Mouse (Mus musculus) embryo, embryonic 9.5 days (tissue): ENCODE measurements at regions not wholly inside any gene's neighbourhood (a gene's known extent, or its start where the extent isn't known, plus 50 kb on each side); places are given as distances from the start of the nearest gene placed in this dataset.

ENCODE experiments used
- DNase-seq: peaks from one replicate; pipeline ENCODE4 v3.0.0-alpha.2; 2017; ENCODE audit errors: extremely low spot score

- no peak for DNase-seq
Measured at GRCm38 (mm10) chr7:40670401-40670800, 227.7 kb upstream of the Vstm2b start.

DNA sequence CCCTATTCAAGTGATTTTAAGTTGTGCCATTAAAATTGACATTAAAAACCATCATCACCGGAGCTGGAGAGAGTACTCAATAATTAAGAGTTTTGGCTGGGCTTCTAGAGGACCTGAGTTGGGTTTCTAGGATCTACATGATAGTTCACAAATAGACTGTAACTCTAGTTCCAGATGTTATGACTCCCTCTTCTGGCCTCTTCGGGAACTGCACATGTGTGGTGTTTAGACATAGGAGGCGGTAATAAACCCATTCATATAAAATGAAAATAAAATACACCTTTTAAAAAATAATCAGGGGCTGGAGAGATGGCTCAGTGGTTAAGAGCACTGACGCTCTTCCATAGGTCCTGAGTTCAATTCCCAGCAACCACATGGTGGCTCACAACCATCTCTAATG, 227.1 kb upstream of the Vstm2b start:
- DNase-seq = no peak

DNA sequence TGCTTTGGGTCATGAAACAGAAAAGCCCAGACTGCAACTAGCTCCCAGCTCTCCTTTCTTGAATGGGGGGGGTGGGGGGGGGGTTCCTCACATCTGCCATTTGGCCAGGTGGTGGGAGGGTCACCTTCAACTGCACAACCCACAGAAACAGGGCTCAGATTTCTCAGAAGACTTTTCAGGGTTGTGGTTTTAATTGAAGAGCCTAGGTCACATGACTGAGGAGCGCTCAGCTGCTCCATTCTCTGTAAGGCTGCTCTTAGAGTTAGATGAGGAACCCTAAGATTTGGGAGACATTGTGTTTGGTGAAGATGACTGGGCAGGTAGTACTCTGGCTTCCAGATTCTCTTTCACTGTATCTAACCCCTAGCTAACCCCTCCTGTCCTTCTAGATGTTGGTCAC, 225.8 kb upstream of the Vstm2b start:
- no peak for DNase-seq

DNA sequence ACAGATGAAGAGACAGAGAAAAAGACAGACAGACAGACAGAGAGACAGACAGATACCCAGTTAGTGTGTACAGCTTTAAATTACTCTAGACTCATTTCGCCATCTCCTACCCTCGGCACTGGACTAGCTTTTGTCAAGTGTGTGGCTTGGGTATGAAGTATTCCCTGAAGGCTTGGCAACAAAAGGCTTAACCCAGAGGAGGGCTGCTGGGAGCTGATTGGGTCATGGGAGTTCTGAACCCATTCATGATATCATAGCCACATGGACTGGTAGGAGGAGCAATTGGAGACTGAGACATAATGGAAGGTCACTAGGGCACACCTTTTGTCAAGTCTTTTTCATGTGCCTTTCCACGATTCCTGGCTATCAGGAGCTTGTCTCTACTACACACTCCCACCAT, 223.7 kb upstream of the Vstm2b start:
- DNase-seq = no peak

DNA sequence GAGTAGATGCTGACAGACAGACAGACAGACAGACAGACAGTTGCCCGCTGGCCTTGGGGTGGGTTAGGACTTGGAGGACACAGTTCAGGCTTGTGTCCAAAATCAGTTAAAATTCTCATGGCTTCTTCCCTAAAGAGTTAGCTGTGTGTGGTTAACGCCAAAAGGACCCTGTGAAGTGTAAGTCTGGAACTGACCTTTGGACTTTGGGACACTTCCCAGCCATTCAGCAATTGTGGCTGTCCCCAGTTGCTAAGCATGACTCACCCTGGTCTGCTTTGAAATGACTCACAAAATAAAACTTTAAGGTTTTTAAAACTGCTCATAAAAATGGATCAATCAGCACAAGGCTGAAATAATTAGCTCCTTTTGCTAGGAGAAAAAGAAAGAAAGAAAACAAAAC, 220.5 kb upstream of the Vstm2b start:
- no peak for DNase-seq

GRCm38 (mm10) chr7:40680567-40680966, 217.6 kb upstream of the Vstm2b start:
- DNase-seq = no peak

DNA sequence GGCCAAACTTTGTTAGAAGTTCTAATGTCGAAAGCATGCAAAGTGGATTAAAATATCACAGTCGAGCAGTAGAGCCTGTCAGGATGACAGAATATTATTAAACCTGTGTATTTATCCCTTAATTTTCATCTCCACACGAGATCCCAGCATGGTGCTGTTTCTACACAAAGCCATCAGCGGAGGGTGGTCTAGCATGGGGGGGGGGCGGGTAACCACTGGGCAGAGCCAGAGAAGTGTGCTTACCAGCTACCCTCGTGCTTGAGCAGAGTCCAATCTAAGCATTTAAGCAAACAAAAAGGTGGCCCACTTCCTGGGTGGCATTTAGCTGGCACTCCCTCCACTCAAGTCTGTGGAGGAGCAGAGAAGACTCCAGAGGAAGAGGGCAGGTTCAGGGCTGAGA, 217.1 kb upstream of the Vstm2b start:
- DNase-seq = no peak

GRCm38 (mm10) chr7:40683176-40683575, 215.0 kb upstream of the Vstm2b start:
- DNase-seq = no peak

DNA sequence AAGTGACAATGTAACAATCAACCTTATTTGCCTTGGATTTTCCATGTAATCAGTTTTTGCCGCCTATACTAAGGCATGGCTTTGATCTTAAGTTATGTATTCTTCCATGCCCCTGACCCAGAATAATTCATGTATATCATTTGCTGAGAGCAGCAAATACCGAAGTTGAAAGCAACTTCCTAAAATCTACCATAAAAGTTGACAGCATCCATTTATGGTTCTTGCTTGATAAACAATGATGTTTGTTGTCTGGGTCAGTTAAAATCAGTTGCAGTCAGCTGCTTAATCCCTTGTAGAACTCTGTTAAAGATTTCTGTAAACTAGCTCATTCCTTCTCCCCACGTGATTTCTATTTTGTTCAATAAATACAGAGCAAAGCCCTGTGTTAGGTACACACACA, 214.5 kb upstream of the Vstm2b start:
- no peak for DNase-seq

DNA sequence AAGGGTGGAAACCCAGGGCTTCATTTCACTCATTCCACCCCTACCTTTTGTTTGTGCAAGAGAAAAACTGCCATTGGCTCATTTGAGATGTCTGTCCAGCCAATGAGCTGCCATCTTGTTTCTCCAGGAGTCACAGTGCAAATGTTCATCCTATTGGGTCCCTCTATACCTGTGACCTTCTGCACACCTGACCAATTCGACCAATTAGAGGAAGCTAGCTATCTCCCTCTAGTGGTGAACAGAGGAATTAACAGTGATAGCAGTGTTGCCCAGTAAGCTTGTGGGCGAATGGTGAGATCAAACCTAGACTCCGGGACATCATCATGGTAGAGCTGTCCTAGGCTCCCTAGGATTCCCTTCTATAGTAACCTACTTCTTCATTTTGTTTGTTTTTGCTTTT, 211.1 kb upstream of the Vstm2b start:
- DNase-seq = no peak

- DNase-seq = no peak
Measured at GRCm38 (mm10) chr7:40688546-40688945, 209.6 kb upstream of the Vstm2b start.

DNA sequence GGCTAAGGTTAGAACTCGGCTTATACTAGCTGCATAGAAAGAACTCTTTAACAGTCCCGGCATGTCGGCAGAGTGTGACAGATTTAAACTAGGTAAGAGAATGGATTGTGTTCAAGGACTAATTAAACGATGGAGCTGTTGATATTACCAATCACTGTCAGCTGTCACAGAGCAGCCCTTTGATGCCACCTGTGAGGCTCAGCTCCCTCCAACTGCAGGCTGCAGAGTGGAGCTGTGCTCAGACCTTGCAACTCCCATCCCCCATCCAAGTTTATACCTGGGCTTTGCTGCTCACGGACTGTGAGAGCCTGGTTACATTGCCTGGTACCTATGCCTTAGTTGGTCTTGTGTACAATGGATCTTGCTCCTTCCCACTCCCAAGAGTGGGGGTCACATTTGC, 204.4 kb upstream of the Vstm2b start:
- DNase-seq = no peak

- DNase-seq = no peak
Measured at GRCm38 (mm10) chr7:40697551-40697950, 200.6 kb upstream of the Vstm2b start.

- DNase-seq = no peak
Measured at GRCm38 (mm10) chr7:40698309-40698708, 199.8 kb upstream of the Vstm2b start.

DNA sequence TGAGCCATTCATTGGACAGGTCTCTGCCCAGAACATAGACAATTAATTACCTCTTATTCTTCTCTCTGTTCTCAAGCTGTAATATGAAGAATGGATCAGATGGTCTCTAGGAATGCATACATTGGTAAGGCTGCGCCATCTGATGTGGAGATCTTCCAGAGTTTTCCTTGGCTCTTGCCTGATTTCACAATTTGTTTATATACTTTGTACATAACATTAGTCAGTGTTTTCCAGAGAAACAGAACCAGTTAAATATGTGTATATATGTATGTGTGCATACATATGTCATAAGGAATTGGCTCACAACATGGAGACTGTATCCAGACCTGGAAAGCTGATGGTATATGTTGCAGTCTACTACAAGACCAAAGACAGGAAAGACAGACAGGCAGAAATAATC, 198.5 kb upstream of the Vstm2b start:
- DNase-seq = no peak

DNA sequence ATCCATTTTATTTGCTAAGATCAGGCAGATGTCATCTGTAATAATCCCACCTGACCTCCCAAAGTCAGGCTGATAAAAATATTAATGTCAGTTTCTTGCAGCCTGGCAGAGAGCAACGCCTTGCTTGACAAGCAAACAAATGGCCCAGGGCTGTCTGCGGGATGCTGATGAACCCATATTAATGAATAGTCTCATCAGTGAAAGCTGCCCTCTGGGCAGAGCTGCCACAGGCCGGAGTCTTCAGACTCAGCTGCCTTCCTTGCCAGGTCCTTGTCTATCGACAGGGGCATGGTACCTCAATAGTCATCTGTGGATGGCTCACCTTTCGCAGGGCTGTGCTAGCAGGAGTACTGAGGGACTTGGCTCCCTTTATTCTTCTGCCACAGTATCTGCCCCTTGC, 197.5 kb upstream of the Vstm2b start:
- DNase-seq = no peak

DNA sequence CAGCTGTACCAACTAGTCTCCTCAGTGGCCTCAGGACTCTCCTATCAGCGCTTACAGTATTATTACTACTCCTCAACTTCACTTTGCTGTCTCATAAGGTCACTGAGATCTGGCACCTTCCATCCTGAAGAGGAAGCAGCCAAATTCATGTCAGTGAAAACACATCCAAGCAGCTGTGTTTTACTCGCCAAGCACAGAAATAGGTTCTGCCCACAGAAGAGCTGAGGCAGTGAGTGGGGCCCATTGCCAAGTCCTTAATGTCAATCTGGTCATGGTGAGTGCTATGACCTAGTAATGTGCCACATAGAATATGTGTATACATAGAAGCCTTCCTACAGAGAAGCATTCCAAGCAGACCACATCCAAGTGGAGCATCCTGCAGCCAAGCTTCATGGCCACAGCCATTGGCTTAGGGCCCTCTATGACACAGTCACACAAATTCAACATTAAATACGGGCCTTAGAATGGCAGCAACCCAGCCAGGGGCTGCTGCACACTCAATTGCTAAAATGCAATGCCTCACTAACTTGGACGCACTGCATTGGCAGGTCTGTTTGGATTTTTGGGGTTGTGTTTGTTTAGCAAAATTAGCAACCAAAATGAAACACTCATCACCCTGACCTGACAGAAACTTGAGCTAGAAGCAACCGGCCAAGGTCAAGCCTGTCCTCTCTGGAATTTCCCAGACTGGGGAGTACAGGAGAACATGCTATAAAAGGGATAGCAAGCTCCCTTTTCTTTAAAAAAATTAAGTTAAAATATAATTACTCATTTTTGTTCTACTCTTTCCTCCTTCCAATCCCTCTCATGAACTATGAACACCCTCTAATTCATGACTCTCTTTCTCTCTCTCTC, 195.7 kb upstream of the Vstm2b start:
- no peak for DNase-seq

GRCm38 (mm10) chr7:40708231-40708630, 189.9 kb upstream of the Vstm2b start:
- DNase-seq = no peak

DNA sequence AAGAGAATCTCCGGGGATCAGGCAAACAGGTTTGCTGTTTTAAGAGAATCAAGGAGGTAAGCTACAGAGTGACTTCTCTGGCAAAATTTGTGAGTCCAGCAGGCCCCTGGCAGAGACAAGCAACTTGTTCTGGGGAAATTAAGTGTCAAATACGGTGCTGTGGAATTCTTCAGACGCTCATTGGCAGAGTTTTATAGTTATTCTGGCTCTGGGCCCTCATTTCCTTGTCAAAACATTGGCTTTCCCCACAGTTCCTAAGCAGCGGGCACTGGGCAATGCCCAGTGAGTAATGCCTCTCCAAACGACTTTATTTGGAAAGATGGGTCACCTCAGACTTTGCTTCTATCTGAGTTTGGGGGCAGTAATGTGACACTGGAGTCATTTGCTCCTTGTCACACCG, 180.1 kb upstream of the Vstm2b start:
- no peak for DNase-seq

GRCm38 (mm10) chr7:40736971-40737468, 161.1 kb upstream of the Vstm2b start:
- no peak for DNase-seq

DNA sequence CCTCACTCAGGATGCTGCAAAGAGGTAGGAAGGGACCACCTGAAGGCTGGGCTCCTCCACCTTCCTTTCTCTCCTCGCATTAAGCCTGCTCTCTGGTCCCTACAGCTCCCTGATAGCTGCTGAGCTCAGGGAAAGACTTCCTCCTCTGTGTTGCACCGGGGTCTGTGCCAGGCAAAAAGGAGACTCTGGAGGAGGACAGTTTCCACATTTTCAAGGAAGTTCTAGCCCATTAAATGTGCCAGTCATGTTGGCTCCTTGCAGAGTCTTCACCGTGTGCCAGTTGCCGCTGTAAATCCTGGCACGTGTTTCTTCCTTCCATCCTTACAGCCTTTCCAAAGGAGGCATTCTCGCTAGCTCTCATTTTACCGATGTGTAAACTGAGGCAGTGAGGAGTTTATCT, 160.6 kb upstream of the Vstm2b start:
- DNase-seq = no peak

DNA sequence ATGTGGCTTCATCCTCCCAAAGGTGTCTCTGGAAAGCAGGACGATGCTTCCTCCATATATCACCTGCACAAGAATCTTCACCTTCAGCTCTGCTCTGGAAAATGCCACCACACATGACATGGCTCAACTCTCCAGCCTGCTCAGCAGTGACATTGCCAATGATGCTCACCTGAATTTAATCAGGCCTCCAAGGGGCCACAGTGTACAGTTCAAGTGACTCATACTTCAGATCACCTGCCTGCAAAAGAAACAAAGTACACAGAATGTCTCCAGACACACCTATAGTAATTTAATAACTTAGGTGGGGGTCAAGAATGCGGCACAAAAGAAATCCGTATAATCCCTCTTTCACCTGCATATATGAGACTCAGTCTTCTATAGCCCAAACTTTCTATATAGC, 160.0 kb upstream of the Vstm2b start:
- no peak for DNase-seq

DNA sequence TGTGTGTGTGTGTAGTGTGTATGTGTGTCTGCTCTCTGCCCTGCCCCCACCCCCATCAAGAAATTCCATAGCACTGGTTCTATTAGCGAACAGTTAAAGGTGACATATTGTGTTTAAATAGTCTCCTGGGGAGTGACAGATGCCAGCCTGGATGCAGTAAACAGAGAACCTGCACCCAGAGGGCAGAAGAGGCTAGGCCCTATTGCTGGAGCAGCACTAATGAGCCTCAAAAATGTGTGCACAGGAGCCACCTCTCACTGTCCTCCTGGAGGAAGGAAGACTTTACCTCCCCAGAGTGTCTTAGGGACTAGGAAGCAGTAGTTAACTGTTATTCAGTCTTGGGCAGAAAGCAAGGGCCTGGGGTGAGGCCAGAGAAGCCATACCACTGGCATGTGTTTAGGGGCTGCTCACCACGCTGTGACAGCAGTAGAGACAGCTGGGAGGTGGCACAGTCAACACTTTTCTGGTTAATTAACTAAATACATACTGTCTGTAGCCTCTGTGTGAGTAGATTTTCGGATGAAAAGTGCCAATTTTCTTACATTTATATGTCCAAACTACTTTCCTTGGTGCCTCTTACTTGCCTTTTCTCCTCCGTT, 155.5 kb upstream of the Vstm2b start:
- no peak for DNase-seq
